Mouse (Mus musculus) c-Kit-positive CD71-positive TER-119-positive erythroid progenitor cells, embryonic 14.5 days (primary cell): Measurements from ENCODE around the gene Rdh8.
A peak's percentile ranks its signal among the peaks of the same experiment; 100 is the strongest.
"Not testable (repeated sequence)": the region's sequence is repeated elsewhere in the genome, so short reads cannot be mapped to it uniquely, and the experiment has no call there.

Experiments
- DNase-seq: peaks from one replicate; pipeline ENCODE4 v3.0.0-alpha.2; 2013; ENCODE audit warnings: low spot score

Gene Rdh8

GRCm38 (mm10) chr9:20818236-20818635 lies at the start of gene Rdh8:
Rdh8 (plus strand) TSS chr9:20818503.
- no peak for DNase-seq

- no peak for DNase-seq
Observed at GRCm38 (mm10) chr9:20781286-20781685, 37.0 kb upstream of the Rdh8 start.

GRCm38 (mm10) chr9:20785055-20785454 lies 33.2 kb upstream of the Rdh8 start:
- no peak for DNase-seq

- DNase-seq, result no peak
Observed at GRCm38 (mm10) chr9:20787992-20788391, 30.3 kb upstream of the Rdh8 start.

GRCm38 (mm10) chr9:20789651-20790050 lies 28.7 kb upstream of the Rdh8 start:
- DNase-seq, result no peak

- no peak for DNase-seq
Observed at GRCm38 (mm10) chr9:20790345-20790744, 28.0 kb upstream of the Rdh8 start.

GRCm38 (mm10) chr9:20794108-20794806 lies 24.0 kb upstream of the Rdh8 start:
- no peak for DNase-seq

- peak; percentile 59 for DNase-seq
Observed at GRCm38 (mm10) chr9:20804266-20805158, 13.8 kb upstream of the Rdh8 start.

GRCm38 (mm10) chr9:20805159-20805495 lies 13.2 kb upstream of the Rdh8 start:
- DNase-seq, result no peak

- DNase-seq, result no peak
Observed at GRCm38 (mm10) chr9:20805706-20806105, 12.6 kb upstream of the Rdh8 start.

- DNase-seq, result no peak
Observed at GRCm38 (mm10) chr9:20810271-20810670, 8.0 kb upstream of the Rdh8 start.

- DNase-seq, result no peak
Observed at GRCm38 (mm10) chr9:20810773-20811172, 7.5 kb upstream of the Rdh8 start.

- peak; percentile 10 for DNase-seq
Observed at GRCm38 (mm10) chr9:20812537-20813271, 5.6 kb upstream of the Rdh8 start.

- no peak for DNase-seq
Observed at GRCm38 (mm10) chr9:20814521-20815272, 3.6 kb upstream of the Rdh8 start, which contains the start of gene Col5a3. Col5a3 (minus strand) TSS chr9:20815067.

GRCm38 (mm10) chr9:20820001-20820400 lies 1.7 kb downstream of the Rdh8 start:
- no peak for DNase-seq

GRCm38 (mm10) chr9:20822821-20823220 lies 4.5 kb downstream of the Rdh8 start:
- no peak for DNase-seq

GRCm38 (mm10) chr9:20825781-20826180 lies 7.5 kb downstream of the Rdh8 start:
- no peak for DNase-seq

GRCm38 (mm10) chr9:20828127-20828526 lies 9.8 kb downstream of the Rdh8 start:
- no peak for DNase-seq

- DNase-seq, result peak; percentile 58
Observed at GRCm38 (mm10) chr9:20830901-20831643, 12.8 kb downstream of the Rdh8 start.

- DNase-seq, result no peak
Observed at GRCm38 (mm10) chr9:20834881-20835280, 16.6 kb downstream of the Rdh8 start.

GRCm38 (mm10) chr9:20835431-20835954 lies 17.2 kb downstream of the Rdh8 start:
- not testable (repeated sequence) for DNase-seq
